Mouse (Mus musculus) layer of hippocampus, adult 11-12 months (tissue): ENCODE measurements around the gene Krtap1-5.
"Not testable (repeated sequence)": the region's sequence is repeated elsewhere in the genome, so short reads cannot be mapped to it uniquely, and the experiment has no call there.

Experiments
- DNase-seq: peaks from one replicate; pipeline ENCODE4 v3.0.0; 2022; ENCODE audit warnings: low spot score

The Krtap1-5 gene

GRCm38 (mm10) chr11:99580636-99581035 is at the start of gene Krtap1-5:
TSS of gene Krtap1-5 (minus strand) at chr11:99581016.
- no peak for DNase-seq

DNA sequence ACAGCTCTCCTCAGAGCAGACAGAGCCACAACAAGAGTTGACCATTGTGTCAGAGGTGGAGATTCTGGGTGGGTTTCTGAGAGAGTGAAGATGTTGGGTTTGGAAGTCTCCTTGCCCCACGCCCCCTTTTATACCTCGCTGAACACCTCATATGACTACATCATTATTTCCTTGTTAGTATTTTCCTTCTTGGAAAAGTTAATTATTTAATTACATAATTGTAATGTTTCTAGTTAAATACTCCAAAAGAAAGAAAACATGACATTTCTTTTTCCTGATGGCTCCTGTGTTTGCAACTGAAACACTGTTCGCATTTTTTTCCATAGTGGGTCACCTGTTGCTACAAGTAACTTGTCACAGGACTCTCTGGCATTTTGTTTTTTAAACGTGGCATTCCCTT is 47.3 kb upstream of the Krtap1-5 start, which contains the start of gene Krtap4-1:
Gene Krtap4-1, minus strand, starts transcription at position 101 of the 400 bp plus-strand sequence.
- DNase-seq = no peak

GRCm38 (mm10) chr11:99620335-99620734 is 39.5 kb upstream of the Krtap1-5 start, which contains the start of gene Gm11562:
TSS of gene Gm11562 (minus strand) at chr11:99620435.
- no peak for DNase-seq

DNA sequence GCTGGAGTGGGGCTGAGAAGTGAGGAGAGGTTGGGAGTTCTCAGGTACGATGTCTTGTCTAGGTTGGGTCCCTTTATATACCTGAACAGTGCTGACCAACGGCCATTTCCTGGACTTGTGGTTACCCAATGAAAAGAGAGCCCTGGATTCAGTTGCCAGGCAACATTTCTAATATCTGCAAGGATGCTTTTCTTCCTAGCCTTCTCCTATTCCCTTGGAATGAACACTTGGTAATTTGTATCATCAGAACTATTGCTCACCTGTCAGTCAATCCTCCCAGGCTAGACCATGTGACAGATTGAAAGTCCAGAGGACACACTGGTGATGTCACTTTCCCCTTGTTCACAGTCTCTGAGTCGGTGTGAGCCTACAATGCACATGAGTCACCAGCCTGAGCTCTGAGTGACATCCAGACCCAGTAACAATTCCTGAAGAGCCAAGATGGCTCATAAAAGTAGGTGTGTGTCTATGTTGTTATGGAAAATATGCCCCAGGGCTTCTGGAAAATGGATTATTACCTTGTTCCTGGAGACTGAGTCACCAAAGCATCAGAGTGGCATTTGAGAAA is 34.1 kb upstream of the Krtap1-5 start, which contains the start of gene Krtap2-4:
Gene Krtap2-4, minus strand, starts transcription at position 51 of the 568 bp plus-strand sequence.
- DNase-seq = no peak

GRCm38 (mm10) chr11:99610089-99610488 is 29.3 kb upstream of the Krtap1-5 start, which contains the start of gene Gm11937:
TSS of gene Gm11937 (minus strand) at chr11:99610189.
- not testable (repeated sequence) for DNase-seq

DNA sequence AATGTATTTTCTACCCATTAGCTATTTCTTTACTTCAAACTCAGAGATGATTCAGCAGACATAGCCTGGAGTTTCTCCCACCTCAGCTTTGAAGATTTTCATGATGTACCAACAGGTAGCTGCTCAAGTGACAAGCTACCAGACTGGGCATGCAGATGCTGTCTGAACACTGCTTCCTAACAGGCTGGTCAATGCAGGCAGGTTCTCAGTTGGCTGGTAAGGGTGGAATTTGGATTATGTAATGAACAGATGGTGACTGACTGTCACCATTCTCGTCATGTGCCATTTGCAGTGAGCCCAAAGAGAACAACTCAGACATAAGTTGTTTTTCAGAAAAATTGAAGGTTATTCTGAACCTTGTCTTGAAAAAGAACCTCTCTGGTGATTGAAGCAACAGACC is 28.3 kb upstream of the Krtap1-5 start:
- DNase-seq = peak; percentile 37

DNA sequence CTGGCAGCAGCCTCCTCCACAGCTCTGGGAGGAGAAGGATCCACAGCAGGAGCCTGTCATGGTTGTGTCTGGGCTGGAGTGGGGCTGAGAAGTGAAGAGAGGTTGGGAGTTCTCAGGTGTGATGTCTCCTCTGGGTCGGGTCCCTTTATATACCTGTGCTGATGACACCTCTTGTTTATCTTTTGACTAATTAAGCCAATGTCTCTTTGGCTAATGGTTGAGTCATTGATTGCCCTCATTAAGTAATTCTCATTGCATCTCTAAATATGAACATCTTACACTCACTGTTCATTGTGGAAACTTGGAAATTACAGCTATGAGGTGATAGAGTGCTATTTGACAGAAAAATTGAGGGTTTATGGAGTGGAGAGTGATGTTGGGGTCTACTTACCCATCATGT is 22.4 kb upstream of the Krtap1-5 start, which contains the start of gene Gm11938:
Gene Gm11938, minus strand, starts transcription at position 101 of the 400 bp plus-strand sequence.
- not testable (repeated sequence) for DNase-seq

DNA sequence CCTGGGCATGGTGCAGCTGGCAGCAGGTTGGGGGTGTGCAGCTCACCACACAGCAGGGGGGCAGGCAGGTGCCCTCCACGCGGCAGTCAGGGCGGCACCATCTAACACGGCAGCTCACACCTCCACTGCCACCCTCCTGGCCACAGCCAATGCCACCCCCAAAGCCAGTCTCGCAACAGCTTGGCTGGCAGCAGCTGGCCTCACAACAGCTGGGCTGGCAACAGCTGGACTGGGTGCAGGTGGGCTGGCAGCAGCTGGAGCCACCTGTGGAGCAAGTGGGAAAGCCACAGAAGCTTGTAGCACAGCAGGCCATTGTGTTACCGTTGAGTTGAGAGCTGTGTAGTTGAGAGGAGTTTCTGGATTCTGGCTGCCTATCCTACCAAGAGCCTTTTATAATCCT is 16.9 kb upstream of the Krtap1-5 start, which contains the start of gene Krtap9-3:
Gene Krtap9-3, minus strand, starts transcription at position 364 of the 400 bp plus-strand sequence.
- DNase-seq = not testable (repeated sequence)

GRCm38 (mm10) chr11:99590981-99591380 is 10.2 kb upstream of the Krtap1-5 start, which contains the start of gene Krtap1-3:
TSS of gene Krtap1-3 (minus strand) at chr11:99591339.
- no peak for DNase-seq

DNA sequence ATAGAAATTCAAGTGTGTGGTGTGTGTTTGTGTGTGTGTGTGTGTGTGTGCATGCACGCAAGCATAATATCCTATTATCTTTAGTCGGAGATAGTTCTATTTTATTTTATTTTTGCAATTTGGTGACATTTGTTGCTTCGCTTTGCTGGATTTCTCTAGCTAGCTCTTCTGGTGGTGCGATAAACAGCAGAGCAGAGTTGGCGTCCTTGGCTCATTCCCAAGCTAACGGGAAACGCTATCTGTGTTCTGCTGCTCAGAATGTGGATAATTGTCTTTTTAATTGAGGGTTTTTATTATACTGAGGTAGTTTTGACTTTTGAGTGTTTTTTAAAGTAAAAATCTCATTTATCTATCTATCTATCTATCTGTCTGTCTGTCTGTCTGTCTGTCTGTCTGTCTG is 4.3 kb upstream of the Krtap1-5 start:
- DNase-seq = peak; percentile 30

DNA sequence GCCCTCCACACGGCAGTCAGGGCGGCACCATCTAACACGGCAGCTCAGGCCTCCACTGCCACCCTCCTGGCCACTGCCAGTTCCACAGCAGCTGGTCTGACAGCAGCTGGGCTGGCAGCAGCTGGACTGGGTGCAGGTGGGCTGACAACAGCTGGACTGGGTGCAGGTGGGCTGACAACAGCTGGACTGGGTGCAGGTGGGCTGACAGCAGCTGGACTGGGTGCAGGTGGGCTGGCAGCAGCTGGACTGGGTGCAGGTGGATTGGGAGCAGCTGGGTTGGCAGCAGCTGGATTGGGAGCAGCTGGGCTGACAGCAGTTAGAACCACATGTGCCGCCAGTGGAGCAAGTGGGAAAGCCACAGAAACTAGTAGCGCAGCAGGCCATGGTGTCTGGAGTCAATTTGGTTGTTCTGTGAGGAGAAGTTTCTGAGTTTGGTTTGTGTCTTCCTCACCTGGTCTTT is 2.5 kb upstream of the Krtap1-5 start, which contains the start of gene Krtap1-4:
Gene Krtap1-4, minus strand, starts transcription at position 410 of the 460 bp plus-strand sequence.
- no peak for DNase-seq

DNA sequence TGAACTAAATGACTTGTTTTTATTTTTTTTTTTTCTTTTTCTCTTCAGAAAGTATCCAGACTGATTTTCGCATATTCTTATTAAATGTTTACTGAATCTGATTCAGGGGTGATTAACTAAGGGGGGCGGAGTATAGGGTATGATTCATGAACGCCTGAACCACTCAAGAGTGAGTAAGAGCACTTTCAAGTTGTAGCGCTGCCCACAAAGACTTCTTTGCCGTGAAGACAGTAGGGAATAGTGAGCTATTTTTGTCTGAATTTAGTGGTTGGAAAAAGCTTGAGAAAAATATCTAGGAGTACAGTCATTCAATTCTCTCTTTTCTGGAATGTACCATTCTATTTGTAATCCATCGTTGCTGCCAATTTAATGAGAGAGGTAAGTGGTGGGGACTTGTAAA is 748 bp upstream of the Krtap1-5 start:
- DNase-seq = no peak

GRCm38 (mm10) chr11:99581051-99581450 is 235 bp upstream of the Krtap1-5 start:
- no peak for DNase-seq

DNA sequence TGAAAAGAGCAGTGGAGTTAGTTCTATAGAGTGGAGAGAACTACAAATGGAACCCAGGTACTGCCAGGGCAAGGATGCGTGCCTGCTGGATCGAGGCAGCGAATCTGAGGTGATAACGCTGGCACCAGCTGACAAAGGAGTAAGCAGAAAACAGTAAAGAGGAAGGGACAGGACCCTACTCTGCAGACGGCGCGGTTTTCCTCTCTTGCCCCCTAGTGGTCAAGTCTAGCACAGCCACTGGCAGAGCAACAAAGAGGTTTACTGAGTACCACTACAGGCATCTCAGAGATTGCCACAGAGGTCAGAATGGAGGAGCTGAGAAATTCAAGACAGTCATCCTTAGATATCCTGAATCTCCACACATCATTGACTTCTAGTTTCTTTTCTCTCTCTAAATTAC is 6.7 kb downstream of the Krtap1-5 start:
- peak; percentile 67 for DNase-seq

GRCm38 (mm10) chr11:99573164-99573563 is 7.7 kb downstream of the Krtap1-5 start:
- DNase-seq = no peak

- no peak for DNase-seq
Observed at GRCm38 (mm10) chr11:99566530-99566929, 14.3 kb downstream of the Krtap1-5 start, which contains the start of gene Krtap3-1. TSS of gene Krtap3-1 (minus strand) at chr11:99566630.

DNA sequence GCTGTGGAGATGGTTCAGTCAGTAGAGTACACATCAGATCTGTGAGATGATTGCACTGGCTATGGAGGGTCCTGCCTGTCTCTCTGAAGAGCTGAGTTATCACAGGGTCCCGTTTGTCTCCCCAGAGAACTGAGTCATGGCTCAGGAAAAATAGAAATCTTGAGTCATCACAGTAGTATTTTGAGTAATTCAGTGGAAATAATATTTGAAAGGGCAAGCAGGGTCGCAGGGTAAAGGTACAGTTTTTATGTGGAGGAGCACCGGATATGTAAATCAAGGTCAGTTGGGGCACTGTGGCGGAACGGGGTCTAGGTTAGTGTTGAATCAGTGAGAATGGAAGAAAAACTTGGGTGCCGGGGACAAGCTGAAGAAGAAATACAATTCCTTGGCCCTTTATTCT is 18.2 kb downstream of the Krtap1-5 start:
- no peak for DNase-seq

- no peak for DNase-seq
Observed at GRCm38 (mm10) chr11:99559366-99559765, 21.4 kb downstream of the Krtap1-5 start, which contains the start of gene Gm11939. TSS of gene Gm11939 (minus strand) at chr11:99559466.

DNA sequence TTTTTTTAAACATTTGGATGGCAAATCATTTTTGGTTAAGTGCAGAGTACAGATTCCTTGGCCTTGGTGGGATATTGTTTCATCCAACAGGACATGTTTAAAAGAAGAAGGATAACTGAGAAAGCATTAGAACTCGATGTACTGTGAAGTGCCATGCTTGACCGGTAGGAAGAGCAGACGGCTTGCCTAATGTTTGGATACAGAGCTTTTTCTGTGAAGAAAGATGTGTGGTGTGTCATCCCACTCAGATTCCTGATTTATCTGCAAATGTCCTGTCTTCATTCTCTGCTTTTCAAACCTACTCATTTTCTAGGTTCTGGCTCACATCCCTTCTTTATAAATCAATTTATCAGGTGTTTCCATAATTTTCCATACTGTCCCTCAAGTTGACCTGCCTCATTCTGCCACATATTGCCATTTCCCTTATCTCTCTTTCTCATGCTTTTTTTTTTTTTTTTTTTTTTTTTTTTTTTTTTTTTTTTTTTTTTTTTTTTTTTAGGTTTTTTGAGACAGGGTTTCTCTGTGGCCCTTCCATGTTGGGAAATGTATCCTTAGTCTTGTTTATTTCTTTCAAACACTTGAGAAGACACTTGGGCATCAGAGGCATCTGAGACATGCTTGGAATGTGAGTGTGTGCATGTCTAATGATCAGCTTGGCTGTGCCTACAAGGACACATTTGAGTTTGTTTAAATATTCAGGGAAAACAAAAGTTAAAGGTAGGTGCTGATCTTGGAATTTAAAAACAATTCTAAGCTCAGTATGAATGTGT is 22.7 kb downstream of the Krtap1-5 start:
- no peak for DNase-seq

DNA sequence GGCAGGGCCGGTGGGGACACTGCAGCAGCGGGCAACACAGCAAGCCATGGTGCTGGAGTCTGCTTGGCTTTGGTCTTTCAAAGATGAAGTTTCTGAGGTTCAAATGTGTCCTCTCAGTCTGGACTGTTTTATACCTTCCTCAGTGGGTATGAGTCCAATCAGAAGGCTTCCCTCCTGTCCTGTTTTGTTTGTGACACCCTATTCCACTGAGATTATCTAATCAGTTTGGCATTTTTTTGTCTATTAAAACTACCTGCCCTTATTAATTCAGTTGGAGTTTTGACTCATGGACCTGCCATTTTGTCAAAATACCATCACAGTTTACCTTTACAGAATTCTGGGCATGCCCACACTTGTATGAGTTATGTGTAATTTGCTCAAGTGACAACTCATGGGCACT is 24.1 kb downstream of the Krtap1-5 start, which contains the start of gene Krtap3-2:
Gene Krtap3-2, minus strand, starts transcription at position 101 of the 400 bp plus-strand sequence.
- DNase-seq = no peak

- no peak for DNase-seq
Observed at GRCm38 (mm10) chr11:99556195-99556594, 24.6 kb downstream of the Krtap1-5 start.

GRCm38 (mm10) chr11:99550765-99551164 is 30.1 kb downstream of the Krtap1-5 start, which contains the start of gene Krtap3-3:
TSS of gene Krtap3-3 (minus strand) at chr11:99550865.
- no peak for DNase-seq
